Mouse (Mus musculus) ES-E14 (cell line): ENCODE results near the gene Mtcl1. TPM values are rescaled to one million over a fixed set of nuclear protein-coding genes. Genes with fewer than 3 reads are reported as not detected.

Source experiments
- DNase-seq: peaks from one replicate; pipeline ENCODE4 v3.0.0-alpha.2; 2013; ENCODE audit warnings: low read depth, low spot score
- H3K27ac ChIP-seq: 2 replicates; pipeline ENCODE4 v1.5.1; 2012; ENCODE audit warnings: low read depth, mild to moderate bottlenecking, low read length, moderate library complexity, mixed read lengths; ENCODE audit not compliant: poor library complexity, insufficient read depth, severe bottlenecking
- H3K36me3 ChIP-seq: 2 replicates; pipeline ENCODE4 v1.6.1; 2012; ENCODE audit warnings: mild to moderate bottlenecking, low read length, moderate library complexity, mixed read lengths; ENCODE audit not compliant: control insufficient read depth, poor library complexity, insufficient read depth, severe bottlenecking
- H3K4me1 ChIP-seq, 2 experiments: fragments of 150-350 bp in 1 of 2; sonication (generic) in 1 of 2; 2 replicates each; pipeline ENCODE4 v1.6.1; 2012; ENCODE audit warnings: low read length in 2 of 2, mild to moderate bottlenecking in 1 of 2, mixed read lengths in 1 of 2; ENCODE audit not compliant: control insufficient read depth in 2 of 2, insufficient read depth in 2 of 2, poor library complexity in 1 of 2
- H3K4me3 ChIP-seq, 2 experiments: fragments of 150-350 bp in 1 of 2; sonication (generic) in 1 of 2; 2 replicates each; pipeline ENCODE4 v1.5.1; 2012; ENCODE audit warnings: low read length in 2 of 2, low read depth in 1 of 2, mild to moderate bottlenecking in 1 of 2, mixed read lengths in 1 of 2; ENCODE audit not compliant: insufficient read depth in 1 of 2, poor library complexity in 1 of 2, severe bottlenecking in 1 of 2
- H3K9ac ChIP-seq: 2 replicates; pipeline ENCODE4 v1.6.1; 2012; ENCODE audit warnings: low read depth, mild to moderate bottlenecking, low read length, mixed read lengths; ENCODE audit not compliant: poor library complexity, insufficient read depth, severe bottlenecking
- H3K9me3 ChIP-seq: fragments of 150-350 bp; sonication (generic); 2 replicates; pipeline ENCODE4 v1.6.1; 2012; ENCODE audit warnings: low read depth, mild to moderate bottlenecking, low read length; ENCODE audit not compliant: control insufficient read depth, insufficient read depth
- CHD2 ChIP-seq: IDR thresholded peaks from 2 replicates; pipeline ENCODE4 v1.6.1; 2014; ENCODE audit warnings: mild to moderate bottlenecking, low read depth, low read length, inconsistent platforms
- HCFC1 ChIP-seq: IDR thresholded peaks from 2 replicates; pipeline ENCODE4 v1.6.1; 2012; ENCODE audit warnings: low read length, inconsistent platforms, borderline replicate concordance; ENCODE audit not compliant: insufficient read depth
- MAFK ChIP-seq: IDR thresholded peaks from 2 replicates; pipeline ENCODE4 v1.6.1; 2014; ENCODE audit warnings: mild to moderate bottlenecking, low read depth, low read length, inconsistent platforms; ENCODE audit not compliant: insufficient read depth
- ZC3H11A ChIP-seq: IDR thresholded peaks from 2 replicates; pipeline ENCODE4 v1.6.1; 2012; ENCODE audit warnings: low read depth, mild to moderate bottlenecking, inconsistent platforms, low read length, borderline replicate concordance
- ZNF384 ChIP-seq: IDR thresholded peaks from 2 replicates; pipeline ENCODE4 v1.6.1; 2012; ENCODE audit warnings: low read depth, low read length, inconsistent platforms
- in situ Hi-C, 2 experiments: fragments of 600-800 bp; cut with MboI; formaldehyde crosslinking; loops; one replicate each; pipeline ENCODE4 v1.15.1; 2025; ENCODE audit warnings: low sequenced_read_pairs in 2 of 2, inconsistent platforms in 1 of 2; ENCODE audit not compliant: unreplicated experiment in 2 of 2
- total RNA-seq: library from RNA; depleted of rRNA; stranded (reverse); fragments of 300-350 nt; gene quantifications from 2 replicates; pipeline ENCODE4 v1.2.3, GENCODE M21; 2012

Mtcl1 gene
- total RNA-seq, 1 experiment = 75.8 TPM

DNA sequence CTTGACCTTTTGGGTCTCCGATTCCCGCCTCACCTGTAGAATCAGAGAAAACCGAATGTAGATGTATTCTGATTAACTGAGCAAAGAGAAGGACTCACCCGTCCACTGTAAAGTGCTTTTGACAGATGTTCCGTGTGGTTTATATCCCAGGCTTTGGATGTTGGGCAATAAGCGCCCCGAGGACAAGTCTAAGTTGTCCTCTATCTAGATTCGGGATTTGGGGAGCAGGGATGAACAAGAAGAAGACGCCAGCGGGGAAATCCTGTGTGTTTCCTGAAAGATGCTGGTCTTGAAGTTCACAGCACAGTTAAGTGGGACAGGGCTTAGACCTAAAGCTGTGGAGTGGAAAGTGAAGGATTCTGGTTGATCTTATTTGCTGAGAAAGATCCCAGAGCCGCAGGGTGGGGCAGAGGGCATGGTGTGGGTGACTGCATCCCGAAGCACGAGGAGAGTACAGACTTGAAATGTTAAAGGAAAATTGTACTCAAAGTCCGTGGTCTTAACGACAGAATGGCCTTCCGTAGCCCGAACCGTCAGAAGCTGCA lies 1.0 kb upstream of the Mtcl1 start:
- no peak for TF ChIP-seq CHD2
- no peak for TF ChIP-seq ZC3H11A
- no peak for TF ChIP-seq HCFC1
- no peak for TF ChIP-seq ZNF384
- no peak for TF ChIP-seq MAFK
- Histone ChIP-seq H3K9me3 (no peaks in the 10 kb centered on the region), H3K9ac (peak overlapping the region; percentile 71; the same call in 1 of the 2 replicates), H3K4me1 (peaks cover 0 to 19% of the 10 kb centered on the region in 2 experiments; a peak in 3 of 4 replicates), H3K27ac (no peak overlapping the region), H3K36me3 (no peaks in the 10 kb centered on the region; the same call in 1 of the 2 replicates), H3K4me3 (peak overlapping the region; percentile 88 to 90)
- in situ Hi-C loops = loop anchor here in 1 of 2 experiments (5.0 kb wide), 1 partner anchor 37 kb away; no protein-coding TSS in a partner anchor
- DNase-seq = no peak

DNA sequence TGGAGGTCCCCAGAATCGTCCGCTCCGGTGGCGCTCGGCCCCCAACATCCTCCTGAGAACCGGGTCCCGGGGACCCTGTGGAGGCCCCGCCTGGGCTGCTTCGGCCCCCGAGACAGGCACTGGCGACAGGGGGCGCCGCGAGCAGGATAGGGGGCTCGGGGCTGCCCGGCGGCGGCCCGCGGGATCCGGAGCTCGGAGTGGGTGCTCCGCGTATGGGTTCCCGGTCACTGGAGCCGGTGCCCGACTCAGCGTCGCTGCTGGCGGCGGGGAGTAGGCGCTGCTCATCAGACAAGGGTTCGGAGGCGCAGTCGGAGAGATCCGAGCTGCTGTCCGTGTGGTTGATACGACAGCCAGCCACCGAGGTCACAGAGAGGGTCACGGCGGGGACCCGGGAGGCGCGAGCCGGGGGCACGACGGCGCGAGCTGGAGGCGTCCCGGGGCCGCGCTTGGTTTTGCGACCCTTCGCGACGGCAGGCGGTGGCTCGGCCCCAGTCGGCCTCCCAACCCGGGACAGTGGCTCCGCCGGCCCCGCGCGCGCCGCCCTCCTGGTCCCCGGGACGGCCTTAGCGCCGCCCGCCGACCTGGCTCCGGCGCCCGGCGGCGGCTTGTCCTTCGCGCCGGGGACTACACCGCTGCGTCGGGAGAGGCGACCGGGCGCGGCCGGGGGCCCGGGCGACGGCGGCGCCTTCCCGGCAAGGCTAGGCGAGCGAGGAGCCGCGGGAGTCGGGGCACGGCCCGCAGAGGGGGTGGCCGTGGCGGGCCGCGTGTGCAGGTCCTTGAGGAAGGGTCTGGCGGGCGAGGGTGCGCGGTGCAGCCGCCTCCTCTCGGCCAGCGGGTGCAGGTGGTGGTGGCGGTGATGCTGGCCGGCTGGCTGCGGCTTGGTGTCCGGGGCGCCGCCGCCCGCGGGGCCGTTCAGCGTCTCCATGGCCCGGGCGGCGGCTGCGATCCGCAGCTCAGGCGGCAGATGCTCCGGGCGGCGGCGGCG lies 837 bp downstream of the Mtcl1 start:
- Histone ChIP-seq H3K9ac (peak overlapping the region; percentile 87), H3K9me3 (no peaks in the 10 kb centered on the region), H3K27ac (no peak overlapping the region; the same call in 1 of the 2 replicates), H3K4me1 (peaks cover 1 to 28% of the 10 kb centered on the region in 2 experiments; a peak in 3 of 4 replicates), H3K4me3 (peak overlapping the region; percentile 88 to 90), H3K36me3 (peaks cover 4% of the 10 kb centered on the region)
- TF ChIP-seq ZC3H11A (no peak), CHD2 (no peak), ZNF384 (no peak), HCFC1 (no peak), MAFK (no peak)
- in situ Hi-C loops = no loop called here
- DNase-seq = no peak

DNA sequence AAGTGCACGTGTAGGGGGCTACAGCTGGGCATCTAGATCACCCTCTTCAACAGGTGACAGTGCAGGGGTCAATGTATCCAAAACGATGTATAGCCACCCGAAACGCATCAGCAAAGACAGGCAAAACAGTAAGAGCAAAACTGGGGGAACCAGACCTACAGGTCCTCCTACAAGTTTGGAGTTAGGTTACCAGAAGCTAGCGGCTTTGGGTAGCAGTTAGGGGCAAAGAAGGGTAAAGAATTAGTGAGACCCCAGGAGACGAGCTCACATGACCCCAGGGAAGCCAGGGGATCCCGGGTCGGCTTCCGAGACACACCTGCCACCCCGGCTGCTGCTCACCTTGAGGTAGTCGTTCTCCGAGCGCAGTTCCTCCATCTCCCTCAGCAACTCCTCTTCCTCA lies 1.6 kb downstream of the Mtcl1 start:
- Histone ChIP-seq H3K36me3 (peaks cover 4% of the 10 kb centered on the region), H3K9ac (peak overlapping the region; percentile 87), H3K27ac (no peak overlapping the region), H3K9me3 (no peaks in the 10 kb centered on the region), H3K4me1 (peaks cover 4 to 25% of the 10 kb centered on the region in 2 experiments; a peak in 3 of 4 replicates), H3K4me3 (peak overlapping the region; percentile 88 to 90)
- in situ Hi-C loops = no loop called here
- DNase-seq = no peak
- TF ChIP-seq ZNF384 (no peak), HCFC1 (no peak), ZC3H11A (no peak), MAFK (no peak), CHD2 (no peak)

DNA sequence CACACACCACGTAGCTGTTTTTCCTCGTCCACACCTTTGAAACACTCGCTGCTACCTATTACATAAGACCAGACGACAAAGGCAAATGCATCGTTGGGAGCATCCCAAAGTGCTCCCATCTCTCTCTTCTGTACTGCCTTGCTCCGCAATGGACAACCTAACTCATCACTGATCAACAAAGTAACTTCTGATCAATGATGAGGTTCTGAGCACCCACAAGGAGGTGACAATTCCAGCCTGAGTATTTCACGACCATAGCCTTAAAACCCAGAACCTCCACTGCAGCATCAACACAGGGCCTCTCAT lies 2.6 kb downstream of the Mtcl1 start:
- no peak for DNase-seq
- in situ Hi-C loops = no loop called here
- peaks cover 5 to 22% of the 10 kb centered on the region in 2 experiments for H3K4me1 ChIP-seq
- peak overlapping the region; percentile 63; the same call in 1 of the 2 replicates for H3K9ac ChIP-seq
- no peaks in the 10 kb centered on the region for H3K9me3 ChIP-seq
- H3K4me3 ChIP-seq = peak overlapping the region; percentile 88 to 90
- TF ChIP-seq HCFC1 (no peak), CHD2 (no peak), ZC3H11A (no peak), MAFK (no peak), ZNF384 (no peak)
- no peak overlapping the region for H3K27ac ChIP-seq
- peaks cover 4% of the 10 kb centered on the region for H3K36me3 ChIP-seq
